Mouse (Mus musculus): ENCODE measurements at regions not wholly inside any gene's neighbourhood (a gene's known extent, or its start where the extent isn't known, plus 50 kb on each side); places are given as distances from the start of the nearest gene placed in this dataset.

DNA sequence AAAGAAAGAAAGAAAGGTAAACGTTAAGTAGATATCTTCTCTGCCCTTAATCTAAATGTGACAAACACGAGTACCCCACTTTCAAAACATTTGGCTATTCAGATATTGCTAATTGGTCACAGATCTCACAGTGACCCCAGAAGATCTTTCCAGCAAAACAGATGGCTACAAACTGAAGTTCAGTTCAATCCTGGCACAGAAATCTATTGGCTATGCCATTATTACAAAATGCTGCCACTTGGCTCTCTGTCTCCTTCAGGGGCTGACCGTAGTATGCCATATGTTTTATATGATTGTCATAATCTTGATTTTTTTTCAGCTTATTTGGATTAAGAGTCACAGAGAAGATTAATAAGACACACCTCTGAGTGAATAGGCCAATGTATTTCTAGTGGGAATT, 873.2 kb downstream of the Slc22a22 start:
- Histone ChIP-seq H3ac (ENCODE audit: control insufficient read depth, insufficient read length) (no peak overlapping the region), H3K27me3 (ENCODE audit: control insufficient read depth, insufficient read depth, insufficient read length) (no peaks in the 10 kb centered on the region), H3K36me3 (ENCODE audit: control insufficient read depth, insufficient read depth) (no peaks in the 10 kb centered on the region), H3K4me3 (no peak overlapping the region), H3K79me2 (ENCODE audit: control insufficient read depth, insufficient read depth) (no peaks in the 10 kb centered on the region), H3K4me2 (ENCODE audit: low read depth) (no peak overlapping the region)
- no peak for TF ChIP-seq E2F4 (IDR thresholded peaks at IDR 0.05; ENCODE audit: insufficient read depth)
- no peak for TF ChIP-seq MYOG (IDR thresholded peaks at IDR 0.05; ENCODE audit: control insufficient read depth in 1 of 3, insufficient read depth in 1 of 3, insufficient read length in 2 of 3, low read depth in 2 of 3)
- no peak for TF ChIP-seq TCF3 (IDR thresholded peaks at IDR 0.05; ENCODE audit: insufficient read length, low read depth)
- TF ChIP-seq MAX (IDR thresholded peaks at IDR 0.05; ENCODE audit: low read depth), result no peak
- no peak for TF ChIP-seq SRF (IDR thresholded peaks at IDR 0.05; ENCODE audit: control insufficient read depth, insufficient read length, low read depth)
- TF ChIP-seq REST (IDR thresholded peaks at IDR 0.05; ENCODE audit: insufficient read depth, insufficient read length), result no peak
- TF ChIP-seq USF1 (IDR thresholded peaks at IDR 0.05; ENCODE audit: low read depth), result no peak
- no peak for TF ChIP-seq MYOD1 (IDR thresholded peaks at IDR 0.05; ENCODE audit: control insufficient read depth in 1 of 3, insufficient read length in 2 of 3, low read depth in 2 of 3)
- no peak for TF ChIP-seq POLR2AphosphoS2 (IDR thresholded peaks at IDR 0.05; ENCODE audit: insufficient read length, low read depth)
- no peak for TF ChIP-seq CEBPB (IDR thresholded peaks at IDR 0.05; ENCODE audit: insufficient read depth, poor library complexity, severe bottlenecking)
- no peak for TF ChIP-seq TCF12 (IDR thresholded peaks at IDR 0.05; ENCODE audit: insufficient read depth, poor library complexity, severe bottlenecking)
- no peak for TF ChIP-seq POLR2A (IDR thresholded peaks at IDR 0.05; ENCODE audit: insufficient read length, low read depth)

DNA sequence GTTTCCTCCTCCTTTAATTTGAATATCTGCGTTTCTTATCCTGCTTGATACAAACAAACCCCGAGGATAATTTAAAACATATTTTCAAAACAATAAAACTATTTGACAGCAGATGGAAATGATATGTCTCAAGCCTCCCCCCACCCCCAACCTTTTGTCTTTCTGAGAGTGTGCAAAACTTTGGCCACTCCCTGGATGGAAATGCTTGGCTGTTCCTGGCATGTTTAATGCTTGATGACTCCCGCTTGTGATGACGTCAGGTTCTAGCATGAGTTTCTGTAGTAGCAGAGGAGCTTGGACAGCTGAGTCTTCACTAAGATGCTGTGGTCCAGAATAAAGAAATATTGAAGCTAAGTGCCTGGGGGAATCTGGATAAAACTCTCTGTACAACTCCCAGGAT, 884.8 kb downstream of the Slc22a22 start:
- TF ChIP-seq POLR2A (IDR thresholded peaks at IDR 0.05; ENCODE audit: insufficient read length, low read depth) (no peak), POLR2AphosphoS2 (IDR thresholded peaks at IDR 0.05; ENCODE audit: insufficient read length, low read depth) (no peak), E2F4 (IDR thresholded peaks at IDR 0.05; ENCODE audit: insufficient read depth) (no peak)
- H3K4me3 ChIP-seq, result no peak overlapping the region
- no peak overlapping the region for H3K4me2 ChIP-seq (ENCODE audit: low read depth)
- H3K27me3 ChIP-seq (ENCODE audit: control insufficient read depth, insufficient read depth, insufficient read length), result no peaks in the 10 kb centered on the region
- no peaks in the 10 kb centered on the region for H3K36me3 ChIP-seq (ENCODE audit: control insufficient read depth, insufficient read depth)
- H3ac ChIP-seq (ENCODE audit: control insufficient read depth, insufficient read length), result no peak overlapping the region
- no peaks in the 10 kb centered on the region for H3K79me2 ChIP-seq (ENCODE audit: control insufficient read depth, insufficient read depth)

DNA sequence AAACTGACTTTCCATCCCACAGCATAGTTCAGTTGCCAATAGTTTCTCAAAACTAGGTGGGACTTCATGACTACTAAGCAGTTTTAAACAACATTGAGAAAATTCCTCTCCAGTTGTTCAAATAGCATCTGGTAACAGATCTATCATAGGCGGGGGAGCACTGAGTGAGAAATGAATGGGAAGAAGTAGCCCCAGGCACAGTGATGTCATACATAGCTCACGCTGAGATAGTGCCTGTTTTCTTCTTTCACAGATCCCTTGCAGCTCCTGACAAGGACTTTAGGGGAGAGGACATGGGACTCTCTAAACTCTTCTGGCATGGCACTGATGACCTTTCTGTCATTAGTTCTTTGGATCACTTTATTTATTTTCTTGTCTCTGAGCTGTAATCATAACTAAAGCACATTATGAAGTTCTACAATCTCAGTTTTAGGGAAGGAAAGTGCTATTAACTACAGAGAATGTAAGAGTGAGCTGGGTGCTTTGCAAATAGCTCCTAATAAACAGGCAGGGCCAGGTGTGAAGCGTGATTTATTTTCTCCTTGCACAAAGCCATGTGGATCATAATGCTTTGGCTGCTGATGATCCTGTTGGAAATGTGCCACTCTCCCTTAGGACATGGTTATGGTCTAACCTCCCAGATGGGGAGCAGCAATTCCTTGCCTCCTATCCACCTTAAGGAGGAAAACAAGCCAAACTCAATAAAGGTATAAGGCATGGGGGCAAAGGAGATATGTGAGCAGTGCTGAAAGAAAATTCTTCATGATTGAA, 896.5 kb downstream of the Slc22a22 start:
- H3ac ChIP-seq (ENCODE audit: control insufficient read depth, insufficient read length), result no peak overlapping the region
- H3K36me3 ChIP-seq (ENCODE audit: control insufficient read depth, insufficient read depth), result no peaks in the 10 kb centered on the region
- no peak overlapping the region for H3K4me2 ChIP-seq (ENCODE audit: low read depth)
- no peak overlapping the region for H3K4me3 ChIP-seq
- H3K27me3 ChIP-seq (ENCODE audit: control insufficient read depth, insufficient read depth, insufficient read length), result no peaks in the 10 kb centered on the region
- H3K79me2 ChIP-seq (ENCODE audit: control insufficient read depth, insufficient read depth), result no peaks in the 10 kb centered on the region
- peak; percentile 28 to 76 (median 66) for TF ChIP-seq MYOD1 (IDR thresholded peaks at IDR 0.05; ENCODE audit: control insufficient read depth in 1 of 3, insufficient read length in 2 of 3, low read depth in 2 of 3)
- no peak for TF ChIP-seq CEBPB (IDR thresholded peaks at IDR 0.05; ENCODE audit: insufficient read depth, poor library complexity, severe bottlenecking)
- TF ChIP-seq REST (IDR thresholded peaks at IDR 0.05; ENCODE audit: insufficient read depth, insufficient read length), result no peak
- no peak for TF ChIP-seq TCF12 (IDR thresholded peaks at IDR 0.05; ENCODE audit: insufficient read depth, poor library complexity, severe bottlenecking)

- H3K4me3 ChIP-seq, result no peak overlapping the region
- H3ac ChIP-seq (ENCODE audit: control insufficient read depth, insufficient read length), result no peak overlapping the region
- H3K27me3 ChIP-seq (ENCODE audit: control insufficient read depth, insufficient read depth, insufficient read length), result no peaks in the 10 kb centered on the region
- no peaks in the 10 kb centered on the region for H3K36me3 ChIP-seq (ENCODE audit: control insufficient read depth, insufficient read depth)
- no peaks in the 10 kb centered on the region for H3K79me2 ChIP-seq (ENCODE audit: control insufficient read depth, insufficient read depth)
- no peak for TF ChIP-seq USF1 (IDR thresholded peaks at IDR 0.05; ENCODE audit: low read depth)
- TF ChIP-seq TCF12 (IDR thresholded peaks at IDR 0.05; ENCODE audit: insufficient read depth, poor library complexity, severe bottlenecking), result no peak
- no peak overlapping the region for H3K4me2 ChIP-seq (ENCODE audit: low read depth)
Measured at GRCm38 (mm10) chr15:56563192-56563591, 914.2 kb downstream of the Slc22a22 start.

DNA sequence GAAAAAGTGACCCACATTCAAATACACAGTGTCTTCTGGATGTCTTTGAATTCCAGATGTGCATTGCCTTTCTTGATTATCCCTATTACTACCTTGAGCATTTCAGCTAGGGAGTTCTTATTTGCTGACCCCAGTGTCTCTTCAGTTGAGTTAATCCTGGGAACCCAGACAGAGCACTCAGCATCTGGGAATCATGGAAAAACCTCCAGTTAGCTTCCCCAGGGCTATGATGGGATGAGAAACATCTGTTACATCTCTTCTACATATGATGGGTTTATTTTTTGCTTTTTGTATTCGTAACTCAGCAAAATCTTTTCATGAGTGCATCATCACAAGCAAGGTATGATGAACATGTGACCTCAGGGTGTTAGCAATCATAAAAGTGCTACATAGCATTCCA, 914.6 kb downstream of the Slc22a22 start:
- no peak for TF ChIP-seq MYOG (IDR thresholded peaks at IDR 0.05; ENCODE audit: control insufficient read depth in 1 of 3, insufficient read depth in 1 of 3, insufficient read length in 2 of 3, low read depth in 2 of 3)
- no peak for TF ChIP-seq E2F4 (IDR thresholded peaks at IDR 0.05; ENCODE audit: insufficient read depth)
- no peak for TF ChIP-seq MAX (IDR thresholded peaks at IDR 0.05; ENCODE audit: low read depth)
- no peak for TF ChIP-seq TCF3 (IDR thresholded peaks at IDR 0.05; ENCODE audit: insufficient read length, low read depth)
- TF ChIP-seq USF1 (IDR thresholded peaks at IDR 0.05; ENCODE audit: low read depth), result peak; percentile 39
- no peak for TF ChIP-seq REST (IDR thresholded peaks at IDR 0.05; ENCODE audit: insufficient read depth, insufficient read length)
- Histone ChIP-seq H3K36me3 (ENCODE audit: control insufficient read depth, insufficient read depth) (no peaks in the 10 kb centered on the region), H3K4me2 (ENCODE audit: low read depth) (no peak overlapping the region), H3K79me2 (ENCODE audit: control insufficient read depth, insufficient read depth) (no peaks in the 10 kb centered on the region), H3ac (ENCODE audit: control insufficient read depth, insufficient read length) (no peak overlapping the region), H3K27me3 (ENCODE audit: control insufficient read depth, insufficient read depth, insufficient read length) (no peaks in the 10 kb centered on the region), H3K4me3 (no peak overlapping the region)
